Mouse (Mus musculus): ENCODE results near the gene Cyp2c69. TPM values are rescaled to one million over a fixed set of nuclear protein-coding genes. Genes with fewer than 3 reads are reported as not detected.
"Not testable (repeated sequence)": the region's sequence is repeated elsewhere in the genome, so short reads cannot be mapped to it uniquely, and the experiment has no call there.

Gene Cyp2c69
- polyA plus RNA-seq (2014; fragmentation: Nextera tagmentation; extraction: Ambion mirVana) = not detected in 2 replicates

- WGBS = 90% methylated on average over 3 of the region's 3 CpGs
- H3K27me3 ChIP-seq (ENCODE audit: control insufficient read depth, insufficient read depth, low read length); H3K4me3 ChIP-seq (ENCODE audit: low read depth, low read length): not testable (repeated sequence)
Observed at GRCm38 (mm10) chr19:39886699-39887098, at the start of gene Cyp2c69. TSS of gene Cyp2c69 (minus strand) at chr19:39886799.

GRCm38 (mm10) chr19:39935396-39935795 lies 48.8 kb upstream of the Cyp2c69 start:
- H3K27me3 ChIP-seq (ENCODE audit: control insufficient read depth, insufficient read depth, low read length) = no peaks in the 10 kb centered on the region
- no peak for DNase-seq (ENCODE audit: low spot score)
- no peaks in the 10 kb centered on the region for H3K4me1 ChIP-seq (ENCODE audit: control insufficient read depth, insufficient read depth, low read length)
- H3K27ac ChIP-seq (ENCODE audit: low read depth, low read length) = no peak overlapping the region
- ATAC-seq (ENCODE audit: insufficient read depth, low FRiP score, low TSS enrichment) = no peak
- H3K4me3 ChIP-seq (ENCODE audit: low read depth, low read length) = no peak overlapping the region
- H3K9ac ChIP-seq (ENCODE audit: low read length) = no peak overlapping the region
- no peak overlapping the region for H3K4me2 ChIP-seq (ENCODE audit: low read depth)
- H3K36me3 ChIP-seq (ENCODE audit: control insufficient read depth, insufficient read depth, low read length) = no peaks in the 10 kb centered on the region
- WGBS = 98% methylated on average over 2 of the region's 2 CpGs
- no peaks in the 10 kb centered on the region; the same call in 1 of the 2 replicates for H3K9me3 ChIP-seq (ENCODE audit: control insufficient read depth, low read length)

More at GRCm38 (mm10) chr19:39886699-39887098, at the start of gene Cyp2c69:
- ATAC-seq (ENCODE audit: insufficient read depth, low FRiP score, low TSS enrichment); DNase-seq (ENCODE audit: low spot score); H3K36me3 ChIP-seq (ENCODE audit: control insufficient read depth, insufficient read depth, low read length); H3K27ac ChIP-seq (ENCODE audit: low read depth, low read length); H3K4me2 ChIP-seq (ENCODE audit: low read depth); H3K9ac ChIP-seq (ENCODE audit: low read length); H3K9me3 ChIP-seq (ENCODE audit: control insufficient read depth, low read length); H3K4me1 ChIP-seq (ENCODE audit: control insufficient read depth, insufficient read depth, low read length): not testable (repeated sequence)

- H3K4me3 ChIP-seq (ENCODE audit: low read depth, low read length) = no peak overlapping the region
- DNase-seq (ENCODE audit: low spot score) (no peak), ATAC-seq (ENCODE audit: insufficient read depth, low FRiP score, low TSS enrichment) (no peak)
- H3K4me2 ChIP-seq (ENCODE audit: low read depth) = no peak overlapping the region
- 52% methylated on average over 1 of the region's 1 CpGs for WGBS
- no peaks in the 10 kb centered on the region for H3K4me1 ChIP-seq (ENCODE audit: control insufficient read depth, insufficient read depth, low read length)
- H3K9ac ChIP-seq (ENCODE audit: low read length) = no peak overlapping the region
- H3K9me3 ChIP-seq (ENCODE audit: control insufficient read depth, low read length) = no peaks in the 10 kb centered on the region; the same call in 1 of the 2 replicates
- no peaks in the 10 kb centered on the region for H3K36me3 ChIP-seq (ENCODE audit: control insufficient read depth, insufficient read depth, low read length)
- H3K27ac ChIP-seq (ENCODE audit: low read depth, low read length) = no peak overlapping the region
- H3K27me3 ChIP-seq (ENCODE audit: control insufficient read depth, insufficient read depth, low read length) = no peaks in the 10 kb centered on the region
Observed at GRCm38 (mm10) chr19:39930032-39930431, 43.4 kb upstream of the Cyp2c69 start.

- ATAC-seq (ENCODE audit: insufficient read depth, low FRiP score, low TSS enrichment) (no peak), DNase-seq (ENCODE audit: low spot score) (no peak)
- Histone ChIP-seq H3K9me3 (ENCODE audit: control insufficient read depth, low read length) (no peaks in the 10 kb centered on the region), H3K4me3 (ENCODE audit: low read depth, low read length) (no peak overlapping the region), H3K4me2 (ENCODE audit: low read depth) (no peak overlapping the region), H3K4me1 (ENCODE audit: control insufficient read depth, insufficient read depth, low read length) (no peaks in the 10 kb centered on the region), H3K27me3 (ENCODE audit: control insufficient read depth, insufficient read depth, low read length) (no peaks in the 10 kb centered on the region), H3K27ac (ENCODE audit: low read depth, low read length) (no peak overlapping the region), H3K36me3 (ENCODE audit: control insufficient read depth, insufficient read depth, low read length) (no peaks in the 10 kb centered on the region), H3K9ac (ENCODE audit: low read length) (no peak overlapping the region)
- WGBS = 90% methylated on average over 2 of the region's 2 CpGs
Observed at GRCm38 (mm10) chr19:39901656-39902055, 15.1 kb upstream of the Cyp2c69 start.

- not testable (repeated sequence) for H3K9me3 ChIP-seq (ENCODE audit: control insufficient read depth, low read length); H3K9ac ChIP-seq (ENCODE audit: low read length); H3K4me3 ChIP-seq (ENCODE audit: low read depth, low read length); H3K27ac ChIP-seq (ENCODE audit: low read depth, low read length); H3K36me3 ChIP-seq (ENCODE audit: control insufficient read depth, insufficient read depth, low read length); H3K4me2 ChIP-seq (ENCODE audit: low read depth); H3K27me3 ChIP-seq (ENCODE audit: control insufficient read depth, insufficient read depth, low read length); DNase-seq (ENCODE audit: low spot score); H3K4me1 ChIP-seq (ENCODE audit: control insufficient read depth, insufficient read depth, low read length); ATAC-seq (ENCODE audit: insufficient read depth, low FRiP score, low TSS enrichment)
- WGBS = 81% methylated on average over 3 of the region's 3 CpGs
Observed at GRCm38 (mm10) chr19:39890079-39890478, 3.5 kb upstream of the Cyp2c69 start.

- H3K27ac ChIP-seq (ENCODE audit: low read depth, low read length) = no peak overlapping the region
- WGBS = 75% methylated on average over 1 of the region's 1 CpGs
- H3K27me3 ChIP-seq (ENCODE audit: control insufficient read depth, insufficient read depth, low read length) = no peaks in the 10 kb centered on the region
Observed at GRCm38 (mm10) chr19:39866133-39866532, 20.5 kb downstream of the Cyp2c69 start.

GRCm38 (mm10) chr19:39820931-39821330 lies 65.7 kb downstream of the Cyp2c69 start:
- 85% methylated on average over 2 of the region's 2 CpGs for WGBS
- DNase-seq (ENCODE audit: low spot score); H3K4me2 ChIP-seq (ENCODE audit: low read depth): not testable (repeated sequence)

More at GRCm38 (mm10) chr19:39866133-39866532, 20.5 kb downstream of the Cyp2c69 start:
- Histone ChIP-seq H3K9ac (ENCODE audit: low read length) (no peak overlapping the region), H3K36me3 (ENCODE audit: control insufficient read depth, insufficient read depth, low read length) (no peaks in the 10 kb centered on the region), H3K4me2 (ENCODE audit: low read depth) (no peak overlapping the region), H3K9me3 (ENCODE audit: control insufficient read depth, low read length) (no peaks in the 10 kb centered on the region), H3K4me1 (ENCODE audit: control insufficient read depth, insufficient read depth, low read length) (no peaks in the 10 kb centered on the region), H3K4me3 (ENCODE audit: low read depth, low read length) (no peak overlapping the region)
- ATAC-seq (ENCODE audit: insufficient read depth, low FRiP score, low TSS enrichment) = no peak
- no peak for DNase-seq (ENCODE audit: low spot score)

GRCm38 (mm10) chr19:39816400-39816799 lies 70.2 kb downstream of the Cyp2c69 start:
- H3K9ac ChIP-seq (ENCODE audit: low read length); H3K36me3 ChIP-seq (ENCODE audit: control insufficient read depth, insufficient read depth, low read length); ATAC-seq (ENCODE audit: insufficient read depth, low FRiP score, low TSS enrichment); H3K9me3 ChIP-seq (ENCODE audit: control insufficient read depth, low read length); H3K4me2 ChIP-seq (ENCODE audit: low read depth); DNase-seq (ENCODE audit: low spot score); H3K27me3 ChIP-seq (ENCODE audit: control insufficient read depth, insufficient read depth, low read length); H3K4me1 ChIP-seq (ENCODE audit: control insufficient read depth, insufficient read depth, low read length); H3K4me3 ChIP-seq (ENCODE audit: low read depth, low read length); H3K27ac ChIP-seq (ENCODE audit: low read depth, low read length): not testable (repeated sequence)
- WGBS = 91% methylated on average over 1 of the region's 1 CpGs

More at GRCm38 (mm10) chr19:39820931-39821330, 65.7 kb downstream of the Cyp2c69 start:
- not testable (repeated sequence) for H3K27ac ChIP-seq (ENCODE audit: low read depth, low read length); H3K4me3 ChIP-seq (ENCODE audit: low read depth, low read length); H3K9ac ChIP-seq (ENCODE audit: low read length); H3K36me3 ChIP-seq (ENCODE audit: control insufficient read depth, insufficient read depth, low read length); ATAC-seq (ENCODE audit: insufficient read depth, low FRiP score, low TSS enrichment); H3K9me3 ChIP-seq (ENCODE audit: control insufficient read depth, low read length); H3K27me3 ChIP-seq (ENCODE audit: control insufficient read depth, insufficient read depth, low read length); H3K4me1 ChIP-seq (ENCODE audit: control insufficient read depth, insufficient read depth, low read length)

GRCm38 (mm10) chr19:39815991-39816390 lies 70.6 kb downstream of the Cyp2c69 start:
- not testable (repeated sequence) for H3K27me3 ChIP-seq (ENCODE audit: control insufficient read depth, insufficient read depth, low read length); H3K27ac ChIP-seq (ENCODE audit: low read depth, low read length); H3K9me3 ChIP-seq (ENCODE audit: control insufficient read depth, low read length); H3K9ac ChIP-seq (ENCODE audit: low read length); H3K4me1 ChIP-seq (ENCODE audit: control insufficient read depth, insufficient read depth, low read length); H3K4me3 ChIP-seq (ENCODE audit: low read depth, low read length); DNase-seq (ENCODE audit: low spot score); H3K36me3 ChIP-seq (ENCODE audit: control insufficient read depth, insufficient read depth, low read length); H3K4me2 ChIP-seq (ENCODE audit: low read depth); ATAC-seq (ENCODE audit: insufficient read depth, low FRiP score, low TSS enrichment)
- 76% methylated on average over 4 of the region's 4 CpGs for WGBS

Measured in neural tube, embryonic 11.5 days (tissue).